Mouse (Mus musculus): ENCODE data around the gene Tulp2.
"Not testable (repeated sequence)": the region's sequence is repeated elsewhere in the genome, so short reads cannot be mapped to it uniquely, and the experiment has no call there.

GRCm38 (mm10) chr7:45462868-45463267 is 18.8 kb upstream of the Tulp2 start:
- not testable (repeated sequence) for TF ChIP-seq POLR2A (IDR thresholded peaks at IDR 0.05; ENCODE audit: low read depth, low read length); CTCF (IDR thresholded peaks at IDR 0.05; ENCODE audit: borderline replicate concordance, insufficient read depth, low read length)

Data from embryonic fibroblast, embryonic 13.5 days (primary cell).